Mouse (Mus musculus) forebrain, embryonic 15.5 days (tissue): ENCODE measurements at regions not wholly inside any gene's neighbourhood (a gene's known extent, or its start where the extent isn't known, plus 50 kb on each side); places are given as distances from the start of the nearest gene placed in this dataset.

ENCODE experiments used
- ATAC-seq: fragments of 200-750 bp; cut with Nextera tagmentation; replicated peaks from 2 replicates; pipeline ENCODE4 v1.8.0; 2017; ENCODE audit warnings: mild to moderate bottlenecking, moderate TSS enrichment, moderate library complexity
- H3K27ac ChIP-seq: fragments of 300-500 bp; sonication (generic); replicated peaks from 2 replicates; pipeline ENCODE4 v1.5.1; 2015; ENCODE audit warnings: mild to moderate bottlenecking, inconsistent platforms
- H3K27me3 ChIP-seq: fragments of 300-500 bp; sonication (generic); 2 replicates; pipeline ENCODE4 v1.6.1; 2015; ENCODE audit warnings: inconsistent platforms
- H3K36me3 ChIP-seq: fragments of 300-500 bp; sonication (generic); 2 replicates; pipeline ENCODE4 v1.6.1; 2015; ENCODE audit warnings: mild to moderate bottlenecking, inconsistent platforms
- H3K4me1 ChIP-seq: fragments of 300-500 bp; sonication (generic); 2 replicates; pipeline ENCODE4 v1.6.1; 2015; ENCODE audit warnings: inconsistent platforms
- H3K4me2 ChIP-seq: fragments of 300-500 bp; sonication (generic); replicated peaks from 2 replicates; pipeline ENCODE4 v1.6.1; 2015; ENCODE audit warnings: mild to moderate bottlenecking, inconsistent platforms
- H3K4me3 ChIP-seq: fragments of 300-500 bp; sonication (generic); 2 replicates; pipeline ENCODE4 v1.5.1; 2015; ENCODE audit warnings: mild to moderate bottlenecking, inconsistent platforms
- H3K9ac ChIP-seq: fragments of 300-500 bp; sonication (generic); replicated peaks from 2 replicates; pipeline ENCODE4 v1.6.1; 2015; ENCODE audit warnings: mild to moderate bottlenecking, inconsistent platforms
- H3K9me3 ChIP-seq: fragments of 300-500 bp; sonication (generic); 2 replicates; pipeline ENCODE4 v1.6.1; 2016; ENCODE audit warnings: inconsistent platforms
- WGBS: fragments of 180-500 bp; shearing (Covaris S2); methylation state at CpG from one replicate; pipeline ENCODE4 v1.1.7; 2015; ENCODE audit warnings: mixed read lengths; 5-methylcytosine and 5-hydroxymethylcytosine counted together

DNA sequence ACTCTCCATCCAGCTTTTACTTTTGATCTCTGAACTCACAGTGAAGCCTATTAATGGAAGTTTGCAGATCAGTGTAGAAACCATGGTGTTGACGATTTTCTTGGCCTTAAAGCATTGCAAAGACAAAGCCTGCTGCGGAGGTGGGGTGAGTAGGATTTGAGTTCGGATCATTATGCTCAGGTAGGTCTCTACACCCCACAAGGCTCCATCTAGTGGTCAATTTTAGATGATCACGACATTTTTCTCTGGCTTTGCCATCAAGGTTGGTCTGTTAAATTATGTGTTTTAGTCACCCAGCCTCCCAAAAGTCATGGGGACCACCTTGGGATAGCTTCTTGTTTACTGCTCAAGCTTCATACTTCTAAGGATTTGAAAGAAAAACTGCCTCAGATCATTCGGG is 340.9 kb upstream of the Hnrnpa3 start:
- no peak overlapping the region for H3K27ac ChIP-seq
- H3K4me2 ChIP-seq, result no peak overlapping the region
- no peaks in the 10 kb centered on the region for H3K27me3 ChIP-seq
- no peaks in the 10 kb centered on the region for H3K4me1 ChIP-seq
- H3K9ac ChIP-seq, result no peak overlapping the region
- no peak for ATAC-seq
- WGBS, result 56% methylated on average over 5 of the region's 5 CpGs
- H3K9me3 ChIP-seq, result no peaks in the 10 kb centered on the region
- no peaks in the 10 kb centered on the region for H3K36me3 ChIP-seq
- H3K4me3 ChIP-seq, result no peak overlapping the region

DNA sequence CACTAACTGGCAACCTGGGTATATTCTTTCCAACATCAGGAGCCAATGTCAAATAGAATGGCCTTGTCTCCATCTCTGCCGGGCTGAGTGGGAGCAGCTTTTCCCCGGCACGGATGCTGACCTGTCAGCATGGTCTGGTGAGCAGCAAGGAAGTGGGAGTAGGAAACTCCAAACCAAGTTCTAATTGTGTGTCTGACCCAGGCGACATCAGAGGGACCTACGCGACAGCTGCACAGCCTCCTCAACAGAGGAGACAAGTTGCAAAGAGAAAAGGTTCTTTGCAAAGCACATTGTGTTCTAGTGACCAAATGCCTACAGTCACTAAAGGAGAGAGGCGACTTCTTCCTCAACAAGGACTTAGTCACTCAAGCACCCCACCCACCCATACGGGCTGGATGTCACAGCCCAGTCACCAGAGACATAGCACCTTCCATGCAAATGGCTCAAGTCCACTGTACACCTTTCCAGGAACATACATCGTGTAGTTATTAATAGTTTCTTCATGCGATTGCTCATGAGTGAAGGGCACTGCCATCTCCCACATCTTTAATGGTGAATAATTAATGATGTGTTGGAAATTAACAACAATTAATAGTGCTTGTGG is 334.8 kb upstream of the Hnrnpa3 start:
- H3K27ac ChIP-seq, result no peak overlapping the region
- H3K4me1 ChIP-seq, result no peaks in the 10 kb centered on the region
- H3K36me3 ChIP-seq, result no peaks in the 10 kb centered on the region
- no peak overlapping the region for H3K9ac ChIP-seq
- H3K27me3 ChIP-seq, result no peaks in the 10 kb centered on the region
- no peak overlapping the region for H3K4me2 ChIP-seq
- H3K9me3 ChIP-seq, result no peaks in the 10 kb centered on the region
- no peak overlapping the region for H3K4me3 ChIP-seq
- ATAC-seq, result no peak
- whole genome bisulfite sequencing, result 91% methylated on average over 10 of the region's 10 CpGs

DNA sequence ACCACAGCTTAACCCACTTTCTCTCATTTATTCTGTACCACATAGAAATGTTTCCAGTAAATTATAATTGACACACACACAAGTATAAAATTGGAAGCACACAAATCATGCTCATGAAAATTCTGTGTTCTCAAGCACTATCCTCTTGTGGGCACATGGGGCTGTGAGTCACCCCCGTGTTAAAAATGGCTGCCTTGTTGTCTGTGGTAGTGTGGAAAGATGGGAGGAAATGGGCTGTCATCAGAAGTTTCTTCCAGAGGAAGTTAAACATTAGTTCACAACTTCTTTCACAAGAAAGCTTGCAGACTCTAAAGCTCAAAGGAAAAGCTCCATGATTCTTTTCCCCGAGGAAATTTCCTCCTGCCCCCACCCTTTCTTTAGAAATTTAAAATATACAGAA is 329.5 kb upstream of the Hnrnpa3 start:
- no peaks in the 10 kb centered on the region for H3K4me1 ChIP-seq
- H3K9ac ChIP-seq, result no peak overlapping the region
- H3K27me3 ChIP-seq, result no peaks in the 10 kb centered on the region
- no peak overlapping the region for H3K27ac ChIP-seq
- no peak overlapping the region for H3K4me2 ChIP-seq
- H3K36me3 ChIP-seq, result no peaks in the 10 kb centered on the region
- H3K9me3 ChIP-seq, result no peaks in the 10 kb centered on the region
- no peak for ATAC-seq
- no peak overlapping the region for H3K4me3 ChIP-seq
- WGBS, result 85% methylated on average over 2 of the region's 2 CpGs

DNA sequence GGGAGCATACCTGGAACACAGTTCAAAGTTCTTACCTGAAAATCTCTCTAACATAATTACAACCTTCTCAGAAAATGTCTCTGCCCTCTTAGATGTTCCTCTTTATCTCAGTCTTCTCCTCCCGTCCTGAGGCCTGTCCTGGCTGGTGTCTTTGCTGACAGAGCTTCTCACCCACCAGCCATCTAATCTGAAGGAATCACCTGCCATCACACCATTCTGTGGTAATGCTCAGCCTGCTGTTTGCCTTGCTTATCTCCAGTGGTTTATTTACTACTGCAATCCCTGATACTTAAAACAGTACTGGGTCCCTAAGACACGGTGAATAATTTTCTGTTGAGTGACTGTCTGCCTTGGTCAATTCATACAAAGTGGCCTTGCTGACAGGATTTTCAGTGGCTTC is 317.8 kb upstream of the Hnrnpa3 start:
- no peak overlapping the region for H3K9ac ChIP-seq
- no peak overlapping the region for H3K4me3 ChIP-seq

DNA sequence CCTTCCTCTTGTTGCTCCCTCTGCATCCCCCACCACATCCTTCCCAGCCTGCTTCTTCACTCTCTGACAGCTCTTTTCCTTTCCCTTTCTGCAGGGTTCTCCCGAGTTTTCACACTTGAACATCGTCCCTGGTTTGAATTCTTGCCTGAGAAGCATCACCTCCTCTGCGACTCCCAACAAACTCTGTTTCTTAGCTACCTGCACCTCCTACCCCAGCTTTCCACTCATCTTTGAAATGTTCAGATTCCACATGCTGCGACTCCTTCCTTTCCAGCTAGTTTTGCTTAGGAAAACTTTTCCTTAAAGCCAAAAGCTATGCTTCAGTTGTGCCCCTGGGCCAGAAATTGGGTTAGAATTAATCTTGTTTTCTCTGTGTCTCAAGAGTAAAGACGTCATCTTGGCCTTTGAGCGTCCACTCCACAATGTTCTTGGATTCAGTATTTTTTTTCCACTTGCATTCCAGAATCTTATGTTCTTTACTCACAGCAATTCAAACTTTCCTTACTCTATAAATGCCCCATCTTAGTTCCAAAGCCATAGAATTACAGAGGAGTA is 317.3 kb upstream of the Hnrnpa3 start:
- Histone ChIP-seq H3K4me2 (no peak overlapping the region), H3K9me3 (no peaks in the 10 kb centered on the region), H3K4me1 (no peaks in the 10 kb centered on the region), H3K27me3 (no peaks in the 10 kb centered on the region), H3K9ac (no peak overlapping the region), H3K27ac (no peak overlapping the region), H3K36me3 (no peaks in the 10 kb centered on the region), H3K4me3 (no peak overlapping the region)
- 88% methylated on average over 6 of the region's 6 CpGs for WGBS
- ATAC-seq, result no peak

More for the DNA sequence above, 317.8 kb upstream of the Hnrnpa3 start:
- Histone ChIP-seq H3K36me3 (no peaks in the 10 kb centered on the region), H3K27ac (no peak overlapping the region), H3K9me3 (no peaks in the 10 kb centered on the region), H3K4me2 (no peak overlapping the region), H3K4me1 (no peaks in the 10 kb centered on the region), H3K27me3 (no peaks in the 10 kb centered on the region)
- 86% methylated on average over 2 of the region's 2 CpGs for WGBS
- no peak for ATAC-seq

DNA sequence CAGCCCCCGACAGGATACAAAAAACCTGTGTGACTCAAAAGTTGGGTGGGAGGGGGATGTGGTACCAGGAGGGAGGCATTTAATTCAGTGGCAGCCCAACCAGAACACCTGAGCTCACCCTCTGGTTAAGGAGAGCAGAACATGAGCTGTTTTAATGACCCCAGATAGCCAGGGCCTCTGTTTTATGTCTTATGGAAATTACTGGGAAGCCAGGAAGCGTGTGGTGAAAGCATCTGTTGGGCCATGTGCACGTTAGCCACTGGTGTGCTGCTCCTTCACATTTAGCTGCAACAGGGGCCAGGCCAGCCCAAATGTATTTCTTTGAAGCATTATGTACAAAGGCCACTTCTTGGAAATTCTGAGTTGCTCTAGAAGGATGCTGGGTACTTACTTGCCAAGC is 308.2 kb upstream of the Hnrnpa3 start:
- H3K9ac ChIP-seq, result no peak overlapping the region
- H3K36me3 ChIP-seq, result no peaks in the 10 kb centered on the region
- H3K4me3 ChIP-seq, result no peak overlapping the region
- H3K27ac ChIP-seq, result no peak overlapping the region
- peaks cover 14% of the 10 kb centered on the region for H3K4me1 ChIP-seq
- 79% methylated on average over 3 of the region's 3 CpGs for WGBS
- no peaks in the 10 kb centered on the region for H3K27me3 ChIP-seq
- ATAC-seq, result no peak
- no peak overlapping the region for H3K4me2 ChIP-seq
- no peaks in the 10 kb centered on the region for H3K9me3 ChIP-seq

DNA sequence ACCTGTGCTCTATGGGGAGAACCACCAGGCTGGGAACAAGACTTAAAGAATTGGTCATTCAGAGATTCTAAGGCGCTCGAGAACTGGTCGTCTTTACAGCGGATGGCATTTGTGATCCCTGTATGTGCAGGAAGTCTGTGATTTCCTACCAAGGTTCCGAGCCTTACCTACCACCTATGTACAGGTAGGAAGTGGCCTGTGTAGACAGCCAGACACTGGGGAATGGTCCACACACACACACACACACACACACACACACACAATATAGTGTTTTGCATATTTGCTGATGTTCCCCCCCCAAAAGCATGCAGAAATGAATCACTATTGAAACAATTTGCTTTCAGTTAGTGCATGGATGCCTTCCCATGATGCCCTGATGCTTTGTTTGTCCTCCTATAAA is 307.1 kb upstream of the Hnrnpa3 start:
- Histone ChIP-seq H3K36me3 (no peaks in the 10 kb centered on the region), H3K27me3 (no peaks in the 10 kb centered on the region), H3K9me3 (no peaks in the 10 kb centered on the region), H3K4me2 (no peak overlapping the region), H3K27ac (no peak overlapping the region), H3K9ac (no peak overlapping the region), H3K4me3 (no peak overlapping the region), H3K4me1 (peaks cover 14% of the 10 kb centered on the region)
- no peak for ATAC-seq
- WGBS, result 88% methylated on average over 5 of the region's 5 CpGs

DNA sequence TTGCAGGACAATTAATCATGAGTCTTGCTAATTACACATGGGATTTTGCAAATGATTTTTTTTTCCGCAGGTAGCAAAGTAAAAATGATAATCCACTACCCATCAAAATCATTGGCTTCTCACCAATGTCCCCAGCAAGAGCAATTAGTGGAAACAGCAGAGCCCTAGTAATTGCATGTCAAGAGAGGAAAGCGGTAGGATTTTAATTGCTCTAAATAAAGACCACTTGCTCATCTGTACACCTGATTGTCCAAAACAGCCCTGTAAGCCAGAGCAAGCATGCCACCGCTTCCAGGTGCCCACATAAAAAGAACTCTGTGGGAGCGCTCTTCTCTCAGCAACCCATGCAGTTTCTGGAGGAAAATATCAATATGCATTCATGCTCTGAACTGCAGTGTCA is 306.5 kb upstream of the Hnrnpa3 start:
- Histone ChIP-seq H3K4me3 (no peak overlapping the region), H3K4me2 (no peak overlapping the region), H3K9ac (no peak overlapping the region), H3K9me3 (no peaks in the 10 kb centered on the region), H3K27me3 (no peaks in the 10 kb centered on the region), H3K36me3 (no peaks in the 10 kb centered on the region), H3K27ac (0 out of 2 replicates have a peak overlapping the region, but pooled peaks have one; percentile 33), H3K4me1 (peaks cover 14% of the 10 kb centered on the region)
- no peak for ATAC-seq
- 23% methylated on average over 4 of the region's 4 CpGs for WGBS

DNA sequence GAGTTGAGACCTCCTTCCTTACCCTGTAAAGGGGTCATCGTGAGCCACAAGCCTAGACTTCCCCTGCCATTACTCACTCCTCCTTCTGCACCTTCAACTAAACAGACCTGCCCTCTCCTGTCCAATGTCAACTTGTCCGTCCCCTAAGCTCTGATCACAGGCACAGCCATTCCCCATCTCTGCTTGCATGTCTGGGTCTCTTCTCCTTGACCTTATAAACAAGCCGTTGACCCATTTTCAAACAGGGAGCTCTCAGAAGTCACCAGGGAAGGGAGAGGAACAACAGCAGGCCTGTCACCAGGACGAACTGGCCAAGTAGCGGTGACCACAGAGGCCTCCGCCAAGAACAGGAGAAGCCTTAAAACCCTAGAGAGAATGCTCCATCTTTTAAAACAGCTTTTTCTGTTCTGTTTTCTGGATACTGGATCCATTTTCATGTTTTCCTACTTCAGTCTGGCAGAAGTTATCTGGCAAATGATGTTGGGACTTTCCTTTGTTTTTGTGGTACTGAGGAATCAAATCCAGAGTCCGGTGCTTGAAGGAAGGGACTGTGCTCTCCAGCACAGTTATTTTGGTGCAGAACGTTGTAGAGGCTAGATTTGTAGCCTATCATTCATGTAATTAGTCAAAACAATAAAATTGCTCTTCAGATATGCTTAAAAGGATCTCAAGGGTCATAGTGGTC is 302.2 kb upstream of the Hnrnpa3 start:
- Histone ChIP-seq H3K9ac (no peak overlapping the region), H3K4me3 (no peak overlapping the region), H3K27me3 (no peaks in the 10 kb centered on the region), H3K36me3 (no peaks in the 10 kb centered on the region), H3K4me1 (peaks cover 14% of the 10 kb centered on the region), H3K27ac (no peak overlapping the region), H3K4me2 (no peak overlapping the region), H3K9me3 (no peaks in the 10 kb centered on the region)
- WGBS, result 84% methylated on average over 8 of the region's 8 CpGs
- no peak for ATAC-seq

DNA sequence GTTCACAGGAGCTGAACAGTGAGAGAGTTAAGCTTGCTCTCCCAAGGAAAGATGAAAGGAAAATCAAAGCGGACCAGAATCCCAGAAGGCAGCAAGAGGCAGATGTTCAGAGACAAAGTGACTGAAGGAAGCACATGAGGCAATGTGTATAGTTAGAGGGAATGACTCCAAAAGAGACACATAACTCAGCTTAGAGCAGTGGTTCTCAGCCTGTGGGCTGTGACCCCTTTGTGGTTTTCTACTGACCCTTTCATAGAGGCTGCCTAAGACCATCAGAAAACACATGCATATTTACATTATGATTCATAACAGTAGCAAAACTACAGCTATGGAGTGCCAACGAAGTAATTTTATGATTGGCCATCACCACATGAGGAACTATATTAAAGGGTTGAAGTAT is 301.5 kb upstream of the Hnrnpa3 start:
- Histone ChIP-seq H3K27me3 (no peaks in the 10 kb centered on the region), H3K27ac (no peak overlapping the region), H3K9me3 (no peaks in the 10 kb centered on the region), H3K4me2 (no peak overlapping the region), H3K36me3 (no peaks in the 10 kb centered on the region), H3K4me1 (peaks cover 11% of the 10 kb centered on the region), H3K9ac (no peak overlapping the region), H3K4me3 (no peak overlapping the region)
- WGBS, result 78% methylated on average over 2 of the region's 2 CpGs
- no peak for ATAC-seq

DNA sequence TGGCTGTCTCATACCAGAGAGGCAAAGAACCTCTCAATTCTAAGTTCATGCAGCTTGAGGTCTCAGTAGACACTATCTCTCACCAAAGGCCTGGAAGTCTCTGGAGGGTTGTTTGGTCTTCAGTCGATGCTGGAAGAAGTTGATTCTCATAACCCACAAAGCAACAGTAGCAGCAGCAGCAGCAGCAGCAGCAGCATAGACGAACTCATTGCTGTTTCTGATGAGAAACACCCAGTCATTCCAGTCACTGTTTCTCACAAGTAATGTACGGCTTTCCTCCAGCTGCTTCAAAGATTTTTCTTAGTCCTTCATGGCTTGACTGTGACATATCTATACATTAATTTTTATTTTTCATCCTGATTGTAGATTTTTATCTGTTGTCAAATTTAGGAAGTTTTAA is 298.1 kb upstream of the Hnrnpa3 start:
- Histone ChIP-seq H3K36me3 (no peaks in the 10 kb centered on the region), H3K9me3 (no peaks in the 10 kb centered on the region), H3K9ac (no peak overlapping the region), H3K4me3 (no peak overlapping the region), H3K4me1 (no peaks in the 10 kb centered on the region), H3K27ac (no peak overlapping the region), H3K27me3 (no peaks in the 10 kb centered on the region), H3K4me2 (no peak overlapping the region)
- no peak for ATAC-seq
- WGBS, result 80% methylated on average over 3 of the region's 3 CpGs

DNA sequence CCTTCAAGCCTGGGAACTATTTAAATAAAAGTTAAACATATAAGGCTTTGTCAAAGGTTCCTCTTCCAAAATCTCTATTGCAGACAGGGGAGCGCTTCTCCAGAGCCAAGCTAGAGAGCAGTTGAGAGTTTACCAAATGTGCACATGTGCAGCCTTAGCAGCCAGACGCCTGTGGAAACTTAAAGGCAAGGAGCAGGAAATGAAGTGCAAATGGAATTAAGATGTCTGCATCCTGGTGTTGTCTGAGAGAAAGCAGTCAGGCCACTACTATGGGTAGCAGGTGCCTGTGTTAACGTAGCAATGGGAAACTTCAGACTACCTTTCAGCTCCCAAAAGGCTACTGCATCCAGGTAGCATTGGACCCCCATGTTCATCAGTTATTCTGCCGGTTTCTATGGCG is 282.4 kb upstream of the Hnrnpa3 start:
- ATAC-seq, result no peak
- Histone ChIP-seq H3K9ac (no peak overlapping the region), H3K4me3 (no peak overlapping the region), H3K27ac (no peak overlapping the region), H3K4me1 (no peaks in the 10 kb centered on the region), H3K9me3 (no peaks in the 10 kb centered on the region), H3K36me3 (no peaks in the 10 kb centered on the region), H3K27me3 (no peaks in the 10 kb centered on the region), H3K4me2 (no peak overlapping the region)
- WGBS, result 86% methylated on average over 5 of the region's 5 CpGs
